Mouse (Mus musculus) limb, embryonic 15.5 days (tissue): Measurements from ENCODE around the gene Dlg2. TPM values are rescaled to one million over a fixed set of nuclear protein-coding genes. Genes with fewer than 3 reads are reported as not detected.
"Not testable (repeated sequence)": the region's sequence is repeated elsewhere in the genome, so short reads cannot be mapped to it uniquely, and the experiment has no call there.

Experiments
- ATAC-seq: fragments of 200-750 bp; cut with Nextera tagmentation; 2 replicates; pipeline ENCODE4 v1.8.0; 2017; ENCODE audit warnings: low read depth, moderate TSS enrichment; ENCODE audit not compliant: insufficient number of reproducible peaks, low FRiP score, low TSS enrichment
- H3K27ac ChIP-seq: fragments of 300-500 bp; sonication (generic); 2 replicates; pipeline ENCODE4 v1.5.1; 2015; ENCODE audit warnings: moderate library complexity, mild to moderate bottlenecking, inconsistent platforms
- H3K27me3 ChIP-seq: fragments of 300-500 bp; sonication (generic); 2 replicates; pipeline ENCODE4 v1.6.1; 2015; ENCODE audit warnings: inconsistent platforms
- H3K36me3 ChIP-seq: fragments of 300-500 bp; sonication (generic); 2 replicates; pipeline ENCODE4 v1.6.1; 2015; ENCODE audit warnings: inconsistent platforms
- H3K4me1 ChIP-seq: fragments of 300-500 bp; sonication (generic); 2 replicates; pipeline ENCODE4 v1.6.1; 2015; ENCODE audit warnings: inconsistent platforms
- H3K4me2 ChIP-seq: fragments of 300-500 bp; sonication (generic); 2 replicates; pipeline ENCODE4 v1.6.1; 2015; ENCODE audit warnings: mild to moderate bottlenecking, inconsistent platforms
- H3K4me3 ChIP-seq: fragments of 300-500 bp; sonication (generic); 2 replicates; pipeline ENCODE4 v1.5.1; 2015; ENCODE audit warnings: mild to moderate bottlenecking, inconsistent platforms
- H3K9ac ChIP-seq: fragments of 300-500 bp; sonication (generic); 2 replicates; pipeline ENCODE4 v1.6.1; 2015; ENCODE audit warnings: inconsistent platforms
- H3K9me3 ChIP-seq: fragments of 300-500 bp; sonication (generic); 2 replicates; pipeline ENCODE4 v1.6.1; 2016; ENCODE audit warnings: inconsistent platforms
- WGBS: fragments of 180-500 bp; shearing (Covaris S2); methylation state at CpG from one replicate; pipeline ENCODE4 v1.1.7; 2015; 5-methylcytosine and 5-hydroxymethylcytosine counted together
- polyA plus RNA-seq: library from polyadenylated mRNA; unstranded; fragments of >200 nt; fragmentation: Nextera tagmentation; extraction: Ambion mirVana; gene quantifications from 2 replicates; pipeline ENCODE4 v1.2.1, GENCODE M21; 2015

Gene Dlg2
- polyA plus RNA-seq, 1 experiment from 2014 or later = 7.6 TPM

DNA sequence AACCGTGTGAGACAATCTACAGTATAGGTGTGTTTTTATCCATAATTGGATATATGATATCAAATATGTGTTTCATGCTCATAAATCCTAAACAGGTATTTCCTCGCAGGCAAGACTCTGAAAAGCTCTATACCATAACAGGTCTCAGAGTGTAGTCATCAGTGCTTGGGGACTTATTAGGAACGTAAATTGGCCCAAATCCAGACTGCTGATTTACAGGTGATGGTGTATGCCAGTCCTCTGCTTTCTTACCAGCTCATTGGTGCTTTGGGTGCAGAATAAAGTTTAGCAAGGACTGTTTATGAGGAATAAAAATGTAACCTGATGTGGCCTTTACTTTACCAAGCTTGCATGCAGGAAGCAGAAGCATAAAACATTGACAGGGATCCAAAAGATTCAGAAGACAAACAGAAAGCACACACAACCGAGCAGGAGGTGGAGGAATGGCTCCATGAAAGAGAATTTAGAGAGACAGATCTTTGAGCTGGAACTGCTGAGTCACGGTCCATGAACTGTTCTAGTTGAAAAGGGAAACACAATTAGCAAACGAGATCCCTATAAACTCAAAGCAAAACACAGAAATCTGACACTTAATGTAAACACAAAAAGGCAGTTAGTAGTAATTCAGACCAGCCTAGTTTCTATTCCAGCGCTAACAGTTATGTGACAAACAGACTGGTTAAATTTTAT lies 226.8 kb downstream of the Dlg2 start:
- Histone ChIP-seq H3K4me3 (no peak overlapping the region), H3K4me2 (no peak overlapping the region), H3K9ac (no peak overlapping the region), H3K9me3 (no peaks in the 10 kb centered on the region), H3K27me3 (no peaks in the 10 kb centered on the region), H3K36me3 (no peaks in the 10 kb centered on the region), H3K4me1 (no peaks in the 10 kb centered on the region), H3K27ac (no peak overlapping the region)
- 27% methylated on average over 7 of the region's 7 CpGs for WGBS
- ATAC-seq = no peak

DNA sequence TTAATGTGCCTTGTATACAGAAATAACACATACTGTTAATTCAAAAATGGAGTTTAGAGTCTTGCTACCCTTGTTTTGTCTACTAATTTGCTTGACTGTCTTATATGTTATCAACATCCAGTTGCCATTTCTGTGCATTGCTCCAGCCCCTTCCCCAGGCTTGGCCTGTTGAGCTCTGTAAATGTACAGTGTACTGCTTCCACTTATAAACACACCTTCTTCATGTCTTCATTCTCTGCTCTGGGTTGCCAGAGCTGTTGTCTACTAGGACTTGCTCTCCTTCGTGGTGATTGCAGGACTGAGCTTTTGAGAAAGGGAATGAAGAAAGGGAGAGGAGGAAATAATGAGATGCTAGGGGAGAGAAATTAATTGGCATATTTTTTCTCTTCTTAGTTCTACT lies 227.5 kb downstream of the Dlg2 start:
- Histone ChIP-seq H3K9ac (no peak overlapping the region), H3K36me3 (no peaks in the 10 kb centered on the region), H3K4me2 (no peak overlapping the region), H3K4me1 (no peaks in the 10 kb centered on the region), H3K27ac (no peak overlapping the region), H3K4me3 (no peak overlapping the region), H3K9me3 (no peaks in the 10 kb centered on the region), H3K27me3 (no peaks in the 10 kb centered on the region)
- WGBS = 63% methylated on average over 1 of the region's 1 CpGs
- ATAC-seq = no peak

DNA sequence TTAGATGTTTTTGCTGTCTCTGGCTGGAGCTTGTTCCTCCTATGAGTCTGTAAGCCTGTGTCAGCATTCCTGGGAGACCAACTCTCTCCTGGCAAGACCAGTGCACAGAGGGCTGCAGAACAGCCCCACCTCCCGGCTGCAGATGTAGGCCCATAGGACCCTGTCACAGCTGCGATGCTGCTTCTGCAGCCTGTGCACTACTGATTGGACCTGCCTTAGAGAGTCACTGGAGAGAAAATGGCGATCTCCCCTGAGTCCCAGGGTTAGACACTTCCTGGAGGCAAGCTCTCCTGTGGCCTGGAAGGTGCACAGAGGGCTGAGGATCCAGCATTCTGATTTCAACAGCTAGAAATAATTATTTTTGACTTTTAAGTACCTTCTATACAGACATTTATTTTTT lies 257.6 kb downstream of the Dlg2 start:
- H3K36me3 ChIP-seq = no peaks in the 10 kb centered on the region
- H3K4me1 ChIP-seq = no peaks in the 10 kb centered on the region
- H3K9me3 ChIP-seq = no peaks in the 10 kb centered on the region
- no peak overlapping the region for H3K27ac ChIP-seq
- no peak for ATAC-seq
- no peak overlapping the region for H3K9ac ChIP-seq
- no peak overlapping the region for H3K4me2 ChIP-seq
- H3K27me3 ChIP-seq = no peaks in the 10 kb centered on the region
- WGBS = 33% methylated on average over 3 of the region's 3 CpGs
- no peak overlapping the region for H3K4me3 ChIP-seq

DNA sequence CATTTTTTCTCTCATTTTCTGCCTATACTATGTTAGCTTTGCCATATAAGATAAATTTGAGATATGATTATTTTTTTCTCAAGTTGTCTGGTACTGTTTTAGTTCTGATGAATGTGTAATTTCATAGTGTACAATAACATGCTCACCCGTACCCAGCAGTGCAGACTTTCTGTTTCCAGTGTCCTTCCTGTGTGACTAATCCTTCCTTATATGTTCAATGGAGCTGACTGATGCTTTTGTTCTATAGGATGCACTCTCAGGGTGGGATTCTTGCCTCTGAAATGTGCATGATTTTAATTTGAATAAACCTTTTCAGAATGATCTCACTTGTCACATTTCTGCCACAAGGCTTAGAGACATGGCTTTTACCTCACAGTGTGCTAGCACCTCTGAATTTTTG lies 259.9 kb downstream of the Dlg2 start:
- H3K9ac ChIP-seq = no peak overlapping the region
- H3K4me1 ChIP-seq = no peaks in the 10 kb centered on the region
- no peak for ATAC-seq
- H3K27me3 ChIP-seq = no peaks in the 10 kb centered on the region
- no peak overlapping the region for H3K4me2 ChIP-seq
- no peak overlapping the region for H3K4me3 ChIP-seq
- WGBS = 60% methylated on average over 1 of the region's 1 CpGs
- no peak overlapping the region for H3K27ac ChIP-seq
- H3K9me3 ChIP-seq = no peaks in the 10 kb centered on the region
- no peaks in the 10 kb centered on the region for H3K36me3 ChIP-seq

DNA sequence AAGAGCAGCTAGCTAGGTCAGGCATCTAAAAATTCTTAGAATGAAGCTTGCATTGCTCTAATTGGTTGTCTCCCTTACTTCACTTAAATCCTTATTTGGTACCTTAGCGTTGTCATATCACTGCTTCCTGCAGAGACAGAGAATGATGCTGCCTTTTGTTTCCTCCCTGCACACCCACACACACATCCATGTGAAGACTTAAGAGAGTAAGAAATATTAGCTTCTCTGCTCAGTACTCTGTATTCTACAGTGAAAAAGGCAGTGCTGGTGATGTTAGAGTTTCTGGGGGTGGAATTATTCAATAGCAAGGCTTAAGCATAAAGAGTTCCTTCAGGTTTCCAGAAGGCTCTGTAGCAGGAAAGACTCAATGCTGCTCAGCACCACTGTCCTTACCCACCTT lies 272.2 kb downstream of the Dlg2 start:
- Histone ChIP-seq H3K9me3 (no peaks in the 10 kb centered on the region), H3K27me3 (no peaks in the 10 kb centered on the region), H3K4me3 (no peak overlapping the region), H3K36me3 (no peaks in the 10 kb centered on the region), H3K4me1 (no peaks in the 10 kb centered on the region), H3K4me2 (no peak overlapping the region), H3K27ac (no peak overlapping the region), H3K9ac (no peak overlapping the region)
- WGBS = 90% methylated on average over 1 of the region's 1 CpGs
- no peak for ATAC-seq

DNA sequence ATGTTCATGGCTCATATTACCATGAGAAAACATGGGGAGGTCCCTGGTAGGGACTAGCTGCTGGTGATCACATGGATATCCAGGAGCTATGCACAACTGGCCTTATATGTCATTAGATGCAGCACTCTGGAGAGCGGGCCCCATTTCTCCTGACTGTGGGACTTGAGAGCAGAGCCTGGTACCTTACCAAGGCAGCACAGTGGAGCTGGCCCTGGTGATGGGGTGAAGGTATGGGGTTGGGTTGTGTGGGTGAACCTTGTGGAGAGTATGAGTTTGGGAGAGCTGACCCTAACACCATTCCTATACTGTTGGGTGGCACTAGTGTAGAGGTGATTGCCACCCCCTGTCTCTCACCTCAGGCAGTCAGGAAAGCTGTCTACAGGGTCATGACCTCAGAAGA lies 311.5 kb downstream of the Dlg2 start:
- Histone ChIP-seq H3K9ac (no peak overlapping the region), H3K36me3 (no peaks in the 10 kb centered on the region), H3K27me3 (no peaks in the 10 kb centered on the region), H3K4me2 (no peak overlapping the region), H3K4me1 (no peaks in the 10 kb centered on the region), H3K27ac (no peak overlapping the region), H3K4me3 (no peak overlapping the region), H3K9me3 (no peaks in the 10 kb centered on the region)
- ATAC-seq = no peak
- 84% methylated on average over 1 of the region's 1 CpGs for WGBS

DNA sequence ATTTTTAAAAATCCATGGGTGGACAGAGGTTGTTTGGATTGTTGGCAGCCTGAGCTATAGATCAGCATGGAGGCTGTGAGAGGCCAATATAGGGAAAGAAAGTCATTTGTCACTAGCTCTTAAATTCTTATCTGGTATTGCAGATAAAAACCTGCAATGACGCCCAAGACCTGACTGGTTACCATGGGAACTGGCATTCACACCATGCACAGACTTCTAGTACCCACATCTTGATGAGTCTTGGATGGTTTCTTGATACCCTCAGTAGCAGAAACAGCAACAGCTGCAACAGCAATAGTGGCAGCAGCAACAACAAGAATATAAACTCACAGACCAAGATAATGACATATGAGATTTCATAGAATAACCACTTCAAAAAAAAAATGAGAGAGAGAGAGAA lies 315.1 kb downstream of the Dlg2 start:
- Histone ChIP-seq H3K4me1 (no peaks in the 10 kb centered on the region), H3K4me2 (no peak overlapping the region), H3K9me3 (no peaks in the 10 kb centered on the region), H3K4me3 (no peak overlapping the region), H3K36me3 (no peaks in the 10 kb centered on the region), H3K27me3 (no peaks in the 10 kb centered on the region), H3K9ac (no peak overlapping the region), H3K27ac (no peak overlapping the region)
- ATAC-seq = no peak
- WGBS = 58% methylated on average over 1 of the region's 1 CpGs

DNA sequence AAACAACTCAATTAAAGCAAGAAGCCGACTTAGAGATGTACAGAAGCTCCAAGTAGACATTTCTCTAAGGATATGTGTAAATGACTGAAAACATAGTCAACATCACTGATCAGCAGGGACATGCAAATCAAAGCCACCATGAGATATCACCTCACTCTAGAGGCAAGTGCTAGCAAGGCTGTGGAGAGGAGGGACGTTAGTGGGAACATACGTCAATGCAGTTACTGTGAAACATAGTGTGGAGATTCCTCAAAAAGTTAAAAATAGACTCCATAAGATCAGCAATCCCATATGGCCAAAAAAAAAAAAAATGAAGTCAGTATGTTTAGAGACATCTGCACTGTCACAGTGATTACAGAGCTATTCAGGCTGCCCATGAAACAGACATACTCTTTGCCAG lies 349.2 kb downstream of the Dlg2 start:
- H3K27ac ChIP-seq = no peak overlapping the region
- H3K36me3 ChIP-seq = no peaks in the 10 kb centered on the region
- no peak for ATAC-seq
- WGBS = 77% methylated on average over 3 of the region's 3 CpGs
- H3K9ac ChIP-seq = no peak overlapping the region
- no peak overlapping the region for H3K4me3 ChIP-seq
- no peak overlapping the region for H3K4me2 ChIP-seq
- no peaks in the 10 kb centered on the region for H3K9me3 ChIP-seq
- no peaks in the 10 kb centered on the region for H3K4me1 ChIP-seq
- H3K27me3 ChIP-seq = no peaks in the 10 kb centered on the region

DNA sequence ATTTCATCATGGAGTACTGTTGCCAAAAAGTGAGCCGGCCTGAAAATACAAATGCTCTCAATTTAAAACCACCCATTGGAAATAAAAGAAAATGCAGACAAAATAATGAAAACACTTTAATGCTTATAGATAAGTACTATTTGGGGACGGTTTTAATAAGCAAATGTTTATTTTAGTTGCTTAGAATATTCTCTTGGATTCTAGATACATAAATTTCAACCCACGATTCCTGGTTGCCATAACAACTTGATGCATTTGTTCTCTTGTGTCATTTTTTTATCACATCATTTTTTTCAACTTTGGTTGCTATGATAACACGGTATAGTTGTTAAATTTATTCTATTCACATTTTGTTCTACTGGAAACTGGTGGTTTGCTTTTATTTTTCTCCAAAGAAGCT lies 364.8 kb downstream of the Dlg2 start:
- Histone ChIP-seq H3K4me3 (no peak overlapping the region), H3K27ac (no peak overlapping the region), H3K9me3 (no peaks in the 10 kb centered on the region), H3K4me2 (no peak overlapping the region), H3K4me1 (no peaks in the 10 kb centered on the region), H3K27me3 (no peaks in the 10 kb centered on the region), H3K9ac (no peak overlapping the region), H3K36me3 (no peaks in the 10 kb centered on the region)
- no peak for ATAC-seq
- WGBS = 65% methylated on average over 4 of the region's 4 CpGs

DNA sequence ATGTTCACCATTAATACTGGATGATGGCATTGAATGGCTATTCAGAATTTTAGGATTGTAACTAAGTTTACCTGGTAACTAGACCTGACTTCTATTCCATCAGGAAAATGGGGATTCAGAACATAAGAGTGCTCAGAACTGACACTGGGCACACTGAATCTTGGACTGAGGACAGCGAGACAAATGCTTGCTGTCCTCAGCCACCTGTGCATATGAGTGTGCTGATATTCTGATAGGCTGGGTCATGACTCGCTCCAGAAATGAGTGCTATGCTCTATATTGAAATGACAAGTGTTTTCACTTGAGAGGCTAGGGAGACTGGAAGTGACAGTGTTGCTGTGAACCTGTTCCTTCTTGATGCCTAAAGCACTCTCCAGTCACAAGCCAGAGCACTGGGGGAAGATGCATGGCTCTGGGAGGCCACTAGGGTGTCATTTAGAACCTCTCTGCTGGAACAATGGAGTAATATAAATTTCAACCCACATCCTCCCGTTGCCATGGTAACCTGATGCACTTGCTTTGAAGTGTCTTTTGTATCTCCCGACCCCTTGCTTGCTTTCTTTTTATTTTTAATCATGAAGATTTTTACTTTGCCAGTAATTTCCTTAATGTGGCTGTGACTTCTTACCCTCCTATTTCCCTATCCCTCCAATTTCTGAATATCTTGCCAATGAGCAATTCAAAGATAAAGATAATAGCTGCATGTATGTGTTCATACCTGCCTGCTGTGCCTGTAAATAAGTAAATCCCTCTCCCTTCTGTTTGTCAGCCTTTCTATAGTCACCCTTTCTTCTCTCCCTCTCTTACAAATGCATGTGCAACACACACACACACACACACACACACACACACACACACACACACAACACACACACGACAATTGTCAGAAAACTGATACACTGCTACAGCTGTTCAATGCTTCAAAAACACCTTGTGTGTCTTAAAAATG lies 367.1 kb downstream of the Dlg2 start:
- no peak overlapping the region for H3K27ac ChIP-seq
- WGBS = 71% methylated on average over 5 of the region's 5 CpGs
- ATAC-seq = no peak

DNA sequence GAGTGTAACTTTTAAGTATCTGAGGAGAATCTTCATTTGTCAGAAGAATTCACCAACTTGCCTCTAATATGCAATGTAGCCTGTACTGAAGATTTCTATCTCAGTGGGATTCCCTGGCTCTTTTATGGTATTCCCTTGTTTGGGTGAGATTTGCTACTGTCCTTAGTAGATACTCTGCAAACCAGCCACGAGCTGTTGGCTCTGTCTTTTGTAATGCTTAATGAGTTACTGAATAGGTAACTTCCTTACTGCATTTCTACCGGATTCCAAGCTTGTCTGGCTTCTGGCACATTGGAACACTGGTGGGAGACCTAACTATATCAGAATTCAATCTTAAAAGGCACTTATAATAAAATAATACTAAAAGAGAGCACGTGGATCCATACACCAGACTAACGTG lies 400.3 kb downstream of the Dlg2 start:
- not testable (repeated sequence) for H3K36me3 ChIP-seq, H3K9ac ChIP-seq, H3K27me3 ChIP-seq, ATAC-seq, H3K4me2 ChIP-seq, H3K9me3 ChIP-seq, H3K27ac ChIP-seq, H3K4me1 ChIP-seq, H3K4me3 ChIP-seq
- 64% methylated on average over 4 of the region's 4 CpGs for WGBS

More for the DNA sequence above, 367.1 kb downstream of the Dlg2 start:
- no peak overlapping the region for H3K4me2 ChIP-seq
- no peak overlapping the region for H3K9ac ChIP-seq
- no peak overlapping the region for H3K4me3 ChIP-seq
- no peaks in the 10 kb centered on the region for H3K36me3 ChIP-seq
- H3K9me3 ChIP-seq = no peaks in the 10 kb centered on the region
- no peaks in the 10 kb centered on the region for H3K27me3 ChIP-seq
- no peaks in the 10 kb centered on the region for H3K4me1 ChIP-seq

DNA sequence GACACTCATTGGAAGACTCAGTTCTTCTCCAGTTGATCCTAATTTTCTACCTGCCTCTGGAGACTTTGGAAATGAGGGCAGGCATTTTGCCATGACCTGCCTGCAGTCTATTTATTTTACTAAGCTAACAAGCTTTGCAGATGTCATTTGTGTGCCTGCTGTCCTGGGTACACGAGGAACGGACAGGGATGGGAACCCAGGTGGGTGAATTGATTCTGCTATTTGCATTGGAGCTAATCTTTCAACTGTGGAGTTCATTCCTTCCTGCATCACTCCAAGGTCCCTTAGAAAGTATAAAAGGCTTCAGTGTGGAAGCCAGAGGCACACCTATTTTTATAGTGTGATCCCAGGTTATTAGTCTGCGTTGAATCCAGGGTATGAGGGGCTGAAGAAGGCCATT lies 406.3 kb downstream of the Dlg2 start:
- Histone ChIP-seq H3K9ac (no peak overlapping the region), H3K4me3 (no peak overlapping the region), H3K4me1 (peaks cover 5% of the 10 kb centered on the region), H3K36me3 (no peaks in the 10 kb centered on the region), H3K4me2 (no peak overlapping the region), H3K27me3 (peaks cover 3% of the 10 kb centered on the region; the same call in 1 of the 2 replicates), H3K9me3 (no peaks in the 10 kb centered on the region), H3K27ac (no peak overlapping the region)
- 57% methylated on average over 3 of the region's 3 CpGs for WGBS
- no peak for ATAC-seq
